Mouse (Mus musculus): ENCODE results near the gene Mycbpap. TPM values are rescaled to one million over a fixed set of nuclear protein-coding genes. Genes with fewer than 3 reads are reported as not detected.

The Mycbpap gene
- polyA plus RNA-seq, 1 experiment = 0.02 TPM

DNA sequence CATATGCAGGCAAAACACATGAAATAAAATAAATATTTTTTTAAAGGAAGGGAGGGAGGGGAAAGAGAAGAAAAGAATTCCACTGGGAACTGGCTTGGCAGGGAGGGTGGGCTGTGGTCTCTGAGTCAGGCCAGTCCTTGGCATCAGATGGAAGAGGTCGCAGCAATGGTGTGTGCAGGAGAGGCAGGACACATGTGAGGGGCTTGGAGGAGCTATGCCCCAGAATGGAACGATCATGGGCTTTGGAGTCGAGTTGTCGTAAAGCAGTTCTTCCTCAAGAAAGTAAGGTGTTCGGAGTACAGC lies 28.9 kb upstream of the Mycbpap start:
- no peak overlapping the region for H3K4me3 ChIP-seq
- TF ChIP-seq TCF3 (IDR thresholded peaks at IDR 0.05; ENCODE audit: insufficient read length, low read depth) (no peak), TCF12 (IDR thresholded peaks at IDR 0.05; ENCODE audit: insufficient read depth, poor library complexity, severe bottlenecking) (no peak), MAX (IDR thresholded peaks at IDR 0.05; ENCODE audit: low read depth) (no peak), MYOG (IDR thresholded peaks at IDR 0.05; ENCODE audit: control insufficient read depth in 1 of 3, insufficient read depth in 1 of 3, insufficient read length in 2 of 3, low read depth in 2 of 3) (no peak), USF1 (IDR thresholded peaks at IDR 0.05; ENCODE audit: low read depth) (no peak), CEBPB (IDR thresholded peaks at IDR 0.05; ENCODE audit: insufficient read depth, poor library complexity, severe bottlenecking) (no peak), E2F4 (IDR thresholded peaks at IDR 0.05; ENCODE audit: insufficient read depth) (no peak), REST (IDR thresholded peaks at IDR 0.05; ENCODE audit: insufficient read depth, insufficient read length) (no peak), SRF (IDR thresholded peaks at IDR 0.05; ENCODE audit: control insufficient read depth, insufficient read length, low read depth) (no peak), POLR2AphosphoS2 (IDR thresholded peaks at IDR 0.05; ENCODE audit: insufficient read length, low read depth) (no peak), POLR2A (IDR thresholded peaks at IDR 0.05; ENCODE audit: insufficient read length, low read depth) (no peak), MYOD1 (IDR thresholded peaks at IDR 0.05; ENCODE audit: control insufficient read depth in 1 of 3, insufficient read length in 2 of 3, low read depth in 2 of 3) (no peak)
- H3K27me3 ChIP-seq (ENCODE audit: control insufficient read depth, insufficient read depth, insufficient read length) = no peaks in the 10 kb centered on the region
- no peak overlapping the region for H3ac ChIP-seq (ENCODE audit: control insufficient read depth, insufficient read length)
- H3K4me2 ChIP-seq (ENCODE audit: low read depth) = no peak overlapping the region
- H3K79me2 ChIP-seq (ENCODE audit: control insufficient read depth, insufficient read depth) = no peaks in the 10 kb centered on the region
- no peaks in the 10 kb centered on the region for H3K36me3 ChIP-seq (ENCODE audit: control insufficient read depth, insufficient read depth)

- Histone ChIP-seq H3K79me2 (ENCODE audit: control insufficient read depth, insufficient read depth) (no peaks in the 10 kb centered on the region), H3K36me3 (ENCODE audit: control insufficient read depth, insufficient read depth) (no peaks in the 10 kb centered on the region), H3K4me3 (peak overlapping the region; percentile 68), H3K27me3 (ENCODE audit: control insufficient read depth, insufficient read depth, insufficient read length) (no peaks in the 10 kb centered on the region), H3ac (ENCODE audit: control insufficient read depth, insufficient read length) (peak overlapping the region; percentile 25), H3K4me2 (ENCODE audit: low read depth) (peak overlapping the region; percentile 99)
- TF ChIP-seq SRF (IDR thresholded peaks at IDR 0.05; ENCODE audit: control insufficient read depth, insufficient read length, low read depth) (no peak), E2F4 (IDR thresholded peaks at IDR 0.05; ENCODE audit: insufficient read depth) (no peak)
Observed at GRCm38 (mm10) chr11:94549691-94550441, 28.3 kb upstream of the Mycbpap start.

GRCm38 (mm10) chr11:94548888-94549690 lies 27.5 kb upstream of the Mycbpap start, which contains the start of gene Rsad1:
Gene Rsad1 (minus strand): TSS chr11:94549255.
- H3ac ChIP-seq (ENCODE audit: control insufficient read depth, insufficient read length) = peak within 1 kb of the TSS; percentile 25
- no peaks in the 10 kb centered on the region for H3K27me3 ChIP-seq (ENCODE audit: control insufficient read depth, insufficient read depth, insufficient read length)
- no peaks in the 10 kb centered on the region for H3K79me2 ChIP-seq (ENCODE audit: control insufficient read depth, insufficient read depth)
- TF ChIP-seq TCF12 (IDR thresholded peaks at IDR 0.05; ENCODE audit: insufficient read depth, poor library complexity, severe bottlenecking) = no peak
- TF ChIP-seq POLR2AphosphoS2 (IDR thresholded peaks at IDR 0.05; ENCODE audit: insufficient read length, low read depth) = peak; percentile 65
- no peak for TF ChIP-seq REST (IDR thresholded peaks at IDR 0.05; ENCODE audit: insufficient read depth, insufficient read length)
- TF ChIP-seq MYOD1 (IDR thresholded peaks at IDR 0.05; ENCODE audit: control insufficient read depth in 1 of 3, insufficient read length in 2 of 3, low read depth in 2 of 3) = peak in 1 of 3 experiments; percentile 41
- TF ChIP-seq E2F4 (IDR thresholded peaks at IDR 0.05; ENCODE audit: insufficient read depth) = no peak
- TF ChIP-seq TCF3 (IDR thresholded peaks at IDR 0.05; ENCODE audit: insufficient read length, low read depth) = no peak
- no peak for TF ChIP-seq MAX (IDR thresholded peaks at IDR 0.05; ENCODE audit: low read depth)
- peak in 1 of 3 experiments; percentile 45 for TF ChIP-seq MYOG (IDR thresholded peaks at IDR 0.05; ENCODE audit: control insufficient read depth in 1 of 3, insufficient read depth in 1 of 3, insufficient read length in 2 of 3, low read depth in 2 of 3)
- TF ChIP-seq POLR2A (IDR thresholded peaks at IDR 0.05; ENCODE audit: insufficient read length, low read depth) = peak; percentile 60
- no peak for TF ChIP-seq USF1 (IDR thresholded peaks at IDR 0.05; ENCODE audit: low read depth)
- no peak for TF ChIP-seq CEBPB (IDR thresholded peaks at IDR 0.05; ENCODE audit: insufficient read depth, poor library complexity, severe bottlenecking)
- peak; percentile 47 for TF ChIP-seq SRF (IDR thresholded peaks at IDR 0.05; ENCODE audit: control insufficient read depth, insufficient read length, low read depth)
- peak within 1 kb of the TSS; percentile 68 for H3K4me3 ChIP-seq
- no peaks in the 10 kb centered on the region for H3K36me3 ChIP-seq (ENCODE audit: control insufficient read depth, insufficient read depth)
- H3K4me2 ChIP-seq (ENCODE audit: low read depth) = peak within 1 kb of the TSS; percentile 99

DNA sequence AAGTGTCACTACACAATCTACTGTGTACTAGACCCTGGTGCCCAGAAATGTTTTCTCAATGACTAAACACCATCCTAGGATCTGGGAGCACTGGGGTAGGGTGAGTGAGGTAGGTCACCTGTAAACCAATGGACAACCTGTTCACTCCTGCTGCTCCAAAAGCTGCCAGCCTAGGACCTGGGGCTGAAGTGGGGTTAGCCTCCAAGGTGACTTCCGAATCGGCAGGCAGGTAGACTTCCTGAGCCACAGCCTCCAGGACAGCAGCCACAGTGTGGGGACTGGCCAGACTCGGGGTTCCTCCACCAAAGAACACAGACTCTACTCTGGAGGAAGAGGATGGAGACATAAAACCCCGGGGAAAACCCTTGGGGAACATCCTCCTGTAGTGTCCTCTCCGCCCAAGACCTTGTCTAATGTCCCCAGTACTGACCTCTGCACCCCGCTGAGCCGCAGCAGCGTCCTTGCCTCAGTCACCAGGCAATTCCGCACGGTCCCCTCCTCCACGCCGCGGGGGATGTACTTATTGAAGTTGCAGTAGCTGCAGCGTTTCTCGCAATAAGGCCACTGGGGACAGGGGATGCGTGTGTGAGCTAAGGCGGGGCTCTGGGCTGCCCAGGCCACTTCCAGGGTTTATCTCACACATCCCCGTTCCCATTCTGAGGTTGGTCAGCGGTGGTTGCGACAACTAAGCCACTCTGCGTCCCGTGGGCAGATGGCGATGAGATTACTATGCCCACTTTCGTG lies 26.7 kb upstream of the Mycbpap start:
- peak overlapping the region; percentile 68 for H3K4me3 ChIP-seq
- H3K4me2 ChIP-seq (ENCODE audit: low read depth) = peak overlapping the region; percentile 99
- H3K27me3 ChIP-seq (ENCODE audit: control insufficient read depth, insufficient read depth, insufficient read length) = no peaks in the 10 kb centered on the region
- H3K36me3 ChIP-seq (ENCODE audit: control insufficient read depth, insufficient read depth) = no peaks in the 10 kb centered on the region
- H3ac ChIP-seq (ENCODE audit: control insufficient read depth, insufficient read length) = peak overlapping the region; percentile 25
- H3K79me2 ChIP-seq (ENCODE audit: control insufficient read depth, insufficient read depth) = no peaks in the 10 kb centered on the region
- TF ChIP-seq E2F4 (IDR thresholded peaks at IDR 0.05; ENCODE audit: insufficient read depth) (no peak), TCF3 (IDR thresholded peaks at IDR 0.05; ENCODE audit: insufficient read length, low read depth) (no peak), MAX (IDR thresholded peaks at IDR 0.05; ENCODE audit: low read depth) (no peak), MYOG (IDR thresholded peaks at IDR 0.05; ENCODE audit: control insufficient read depth in 1 of 3, insufficient read depth in 1 of 3, insufficient read length in 2 of 3, low read depth in 2 of 3) (no peak), CEBPB (IDR thresholded peaks at IDR 0.05; ENCODE audit: insufficient read depth, poor library complexity, severe bottlenecking) (no peak), POLR2AphosphoS2 (IDR thresholded peaks at IDR 0.05; ENCODE audit: insufficient read length, low read depth) (no peak), MYOD1 (IDR thresholded peaks at IDR 0.05; ENCODE audit: control insufficient read depth in 1 of 3, insufficient read length in 2 of 3, low read depth in 2 of 3) (no peak)
